Mouse (Mus musculus) common myeloid progenitor, adult 5-6 weeks (primary cell): ENCODE measurements around the gene Map3k4. TPM values are rescaled to one million over a fixed set of nuclear protein-coding genes. Genes with fewer than 3 reads are reported as not detected.
A peak's percentile ranks its signal among the peaks of the same experiment; 100 is the strongest.
"Not testable (repeated sequence)": the region's sequence is repeated elsewhere in the genome, so short reads cannot be mapped to it uniquely, and the experiment has no call there.

Experiments
- ATAC-seq: replicated peaks from 2 replicates; pipeline ENCODE4 v1.8.0; 2016; ENCODE audit warnings: low read depth, mild to moderate bottlenecking, moderate TSS enrichment, inconsistent platforms; ENCODE audit not compliant: poor library complexity, severe bottlenecking
- total RNA-seq: library from RNA; stranded (forward); fragments of 200-1000, 187-1606 nt; gene quantifications from 2 replicates; pipeline ENCODE4 v1.2.3, GENCODE M21; 2017

Gene Map3k4
- total RNA-seq, 1 experiment from 2014 or later = 38.5 TPM

DNA sequence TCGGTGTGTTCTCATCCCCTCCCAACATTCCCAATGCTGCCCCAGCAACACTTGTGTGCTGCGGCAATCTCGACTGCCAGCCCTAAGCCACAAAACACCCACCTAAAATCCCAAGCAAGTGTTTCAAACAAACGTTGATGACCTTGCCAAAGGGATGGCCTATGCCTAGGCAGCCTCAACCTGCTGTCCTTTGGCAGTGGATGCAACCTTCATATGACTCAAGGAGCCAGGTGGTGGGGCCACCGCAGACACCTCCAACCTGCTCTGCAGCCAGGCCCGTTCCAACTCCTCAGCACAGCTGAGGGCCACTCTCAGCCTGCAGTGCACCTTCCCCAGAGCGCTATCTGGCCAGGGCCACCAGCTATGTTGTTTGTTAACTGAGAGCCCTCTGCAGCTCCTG, 90.1 kb downstream of the Map3k4 start:
- ATAC-seq = no peak

GRCm38 (mm10) chr17:12228001-12228400, 90.6 kb downstream of the Map3k4 start:
- no peak for ATAC-seq

- peak; percentile 66 for ATAC-seq
These were observed 92.0 kb downstream of the Map3k4 start for GRCm38 (mm10) chr17:12226551-12226950.

DNA sequence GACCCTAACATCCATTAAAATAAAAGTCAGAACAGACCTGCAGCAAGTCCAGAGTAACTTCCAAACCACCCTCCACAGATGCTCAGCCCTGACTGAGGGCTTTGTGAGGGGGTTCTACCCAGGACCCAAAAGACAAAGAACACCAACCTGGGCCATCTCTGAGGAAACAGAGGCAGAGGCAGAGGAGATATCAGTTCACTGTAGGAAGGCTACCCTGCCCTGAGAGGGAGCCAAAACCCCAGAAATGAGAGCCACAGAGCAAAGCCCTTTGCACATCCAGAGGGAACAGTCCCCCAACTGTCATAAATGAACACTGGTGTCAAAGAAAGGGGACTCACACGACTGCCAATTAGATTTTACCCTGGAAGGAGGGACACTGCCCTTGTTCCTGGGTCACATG, 93.4 kb downstream of the Map3k4 start:
- ATAC-seq = no peak

- not testable (repeated sequence) for ATAC-seq
These were observed 94.0 kb downstream of the Map3k4 start for GRCm38 (mm10) chr17:12224551-12224950.

GRCm38 (mm10) chr17:12224145-12224544, 94.5 kb downstream of the Map3k4 start:
- ATAC-seq = no peak

DNA sequence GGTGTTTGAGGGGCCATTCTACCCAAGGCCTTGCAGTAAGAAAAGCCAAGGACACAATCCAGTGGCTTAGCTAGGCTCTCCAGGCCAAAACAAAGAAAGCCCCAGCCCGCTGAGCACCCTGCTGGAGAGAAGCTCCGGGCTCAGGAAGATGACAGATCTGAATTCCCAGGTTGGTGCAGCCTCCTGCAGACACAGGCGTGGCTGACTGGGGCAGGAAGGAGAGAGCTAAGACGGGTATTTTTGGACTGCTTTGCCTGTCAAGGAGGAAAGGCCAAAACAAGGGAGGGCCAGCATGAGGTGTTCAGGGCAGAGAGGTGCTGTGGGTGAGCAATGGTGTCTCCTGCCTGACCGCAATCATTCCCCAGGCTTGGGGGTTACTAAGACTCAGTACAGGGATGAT, 94.9 kb downstream of the Map3k4 start:
- ATAC-seq = no peak

- ATAC-seq = no peak
These were observed 96.7 kb downstream of the Map3k4 start for GRCm38 (mm10) chr17:12221926-12222325.

DNA sequence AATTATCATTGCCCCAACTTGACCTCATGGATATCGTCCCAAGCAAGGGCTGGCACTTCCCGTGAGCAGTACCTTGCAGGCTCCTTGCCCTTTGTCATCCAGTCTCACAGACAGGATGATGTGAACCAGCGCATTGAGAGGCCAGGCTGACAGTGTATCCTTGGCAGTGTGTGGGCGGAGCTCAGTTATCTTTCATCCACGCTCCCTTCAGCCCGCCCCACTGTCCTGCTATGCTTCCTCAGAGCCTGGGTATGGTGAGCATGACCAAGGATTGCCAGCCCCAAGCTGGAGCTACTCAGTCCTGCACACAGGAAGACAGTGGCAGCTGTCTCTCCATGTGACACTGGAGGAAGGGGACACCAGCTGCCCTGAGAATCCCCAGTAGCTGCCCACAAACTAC, 102.4 kb downstream of the Map3k4 start:
- ATAC-seq = peak; percentile 53; the same call in 1 of the 2 replicates

DNA sequence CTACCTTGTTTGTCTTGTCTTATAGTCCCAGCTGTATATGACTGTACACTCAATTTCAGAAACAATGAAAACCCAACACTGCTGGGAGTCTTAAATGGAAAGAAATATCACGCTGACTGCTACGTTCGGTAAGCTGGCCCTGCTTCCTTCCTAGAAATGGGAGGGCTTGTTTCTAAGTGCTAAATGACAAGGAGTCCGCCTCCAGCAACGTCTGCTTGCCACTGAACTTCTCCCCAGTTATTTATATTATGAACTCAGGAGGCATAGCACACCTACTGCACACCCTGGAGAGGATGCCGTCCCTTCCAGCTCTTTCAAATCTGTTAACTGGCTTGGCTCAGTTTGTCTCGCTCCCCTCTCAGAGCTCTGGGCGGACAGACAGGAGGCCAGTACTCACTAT, 105.2 kb downstream of the Map3k4 start:
- ATAC-seq = no peak

- ATAC-seq = no peak
These were observed 106.3 kb downstream of the Map3k4 start for GRCm38 (mm10) chr17:12212341-12212740.

- ATAC-seq = no peak
These were observed 106.7 kb downstream of the Map3k4 start for GRCm38 (mm10) chr17:12211890-12212289.

DNA sequence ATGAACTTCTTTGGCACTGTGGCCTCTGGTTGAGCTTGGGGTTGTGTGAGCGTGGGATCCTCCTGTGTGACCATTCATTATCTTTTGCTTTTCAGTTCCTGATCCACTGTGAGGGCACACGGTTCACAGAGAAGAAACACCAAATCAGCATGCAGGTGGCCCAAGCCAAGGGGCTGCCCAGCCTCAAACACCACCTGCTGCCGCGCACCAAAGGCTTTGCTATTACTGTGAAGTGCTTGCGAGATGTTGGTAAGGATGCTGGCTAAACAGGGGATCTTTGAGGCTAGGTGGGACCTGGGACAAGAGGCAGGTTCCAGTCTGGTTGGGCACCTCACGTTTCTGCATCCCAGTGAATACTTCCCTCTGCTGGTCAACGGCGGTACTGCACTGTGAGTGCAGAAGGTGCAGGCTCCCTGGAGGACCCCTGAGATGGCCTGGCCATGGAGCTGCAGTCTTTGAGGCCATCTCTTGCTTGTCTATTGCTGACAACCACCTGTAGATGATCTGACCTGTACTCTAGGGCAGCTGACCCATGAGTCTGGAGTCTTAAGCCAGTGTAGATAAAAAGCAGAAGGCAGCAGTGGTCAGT, 108.0 kb downstream of the Map3k4 start:
- ATAC-seq = peak; percentile 79

DNA sequence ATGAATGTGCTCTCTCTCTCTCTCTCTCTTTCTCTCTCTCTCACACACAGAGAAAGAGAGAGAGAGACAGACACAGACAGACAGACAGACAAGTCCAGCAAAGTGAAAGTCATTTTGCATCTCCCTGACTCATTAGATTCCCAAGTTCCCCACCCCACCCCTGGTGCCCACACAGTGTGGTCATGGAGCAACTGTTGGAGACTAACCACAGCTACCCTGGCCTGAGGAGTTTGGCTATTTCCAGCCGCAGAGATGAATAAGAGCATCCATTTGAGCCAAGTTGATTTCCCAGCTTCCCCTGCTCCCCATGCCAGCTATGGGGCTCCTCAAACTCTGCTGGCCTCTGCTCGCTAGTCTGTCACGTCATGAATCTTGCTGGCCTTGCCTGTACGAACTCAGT, 109.1 kb downstream of the Map3k4 start:
- ATAC-seq = no peak

DNA sequence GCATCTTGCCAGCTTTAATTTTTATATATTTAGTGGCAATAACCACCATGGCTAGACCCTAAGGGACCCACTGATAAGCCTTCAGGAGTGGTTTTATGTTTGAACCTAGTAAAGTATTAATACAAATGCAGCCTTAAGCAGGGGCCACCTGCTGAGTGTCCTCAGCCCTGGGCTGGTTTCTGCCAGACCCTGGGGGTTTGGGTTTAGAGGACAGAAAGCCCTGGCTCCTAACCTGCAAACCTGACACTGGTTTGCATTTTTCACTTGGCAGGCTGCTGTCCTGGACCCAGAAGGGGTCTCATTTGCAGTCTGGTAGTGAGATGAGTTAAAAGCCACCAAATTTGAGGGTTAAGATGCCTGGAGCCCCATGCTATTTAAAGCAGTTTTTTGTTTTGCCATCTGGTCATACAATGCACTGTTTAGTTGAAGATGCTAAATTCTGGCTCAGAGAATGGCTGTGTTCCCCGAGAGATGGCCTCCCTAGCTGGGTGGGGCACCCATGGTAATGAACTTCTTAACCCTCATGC, 111.5 kb downstream of the Map3k4 start:
- no peak for ATAC-seq

DNA sequence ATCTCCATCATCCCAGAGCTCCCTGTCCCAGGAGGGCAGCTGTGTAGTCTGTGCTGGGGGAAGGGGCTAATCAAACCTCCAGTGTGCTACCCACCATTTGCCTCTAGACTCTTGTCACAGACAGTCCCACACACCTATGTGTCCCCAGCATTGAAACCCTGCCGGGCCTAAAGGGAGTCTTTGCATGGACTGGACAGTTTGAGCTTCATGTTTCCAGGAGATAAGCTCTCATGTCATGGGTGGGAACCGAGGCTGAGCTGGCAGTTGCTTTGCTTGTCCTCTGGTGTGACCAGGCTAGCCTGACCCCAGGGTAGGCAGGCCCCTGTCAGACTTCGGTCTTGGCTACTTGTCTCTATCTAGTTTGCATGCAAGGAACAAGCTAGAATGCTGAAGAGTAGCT, 112.3 kb downstream of the Map3k4 start:
- ATAC-seq = no peak

DNA sequence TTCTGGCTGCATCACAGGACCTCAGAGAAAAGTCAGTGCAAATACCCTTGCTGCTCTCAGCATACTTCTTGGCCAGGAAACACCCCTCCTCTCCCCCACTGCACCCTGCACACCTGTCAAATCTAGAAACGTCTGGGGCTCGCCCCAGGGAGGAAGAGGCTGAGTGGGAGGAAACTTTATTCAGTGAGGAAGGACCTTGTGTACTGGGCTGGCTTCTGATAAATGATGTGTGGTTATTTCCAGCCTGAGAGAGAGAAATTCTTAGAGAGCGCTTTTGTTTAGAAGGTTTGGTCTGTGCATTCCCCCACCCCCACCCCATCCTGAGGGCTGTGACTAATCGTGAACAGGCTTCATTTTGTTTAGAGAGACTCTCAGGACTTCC, 112.9 kb downstream of the Map3k4 start:
- ATAC-seq = peak; percentile 50

DNA sequence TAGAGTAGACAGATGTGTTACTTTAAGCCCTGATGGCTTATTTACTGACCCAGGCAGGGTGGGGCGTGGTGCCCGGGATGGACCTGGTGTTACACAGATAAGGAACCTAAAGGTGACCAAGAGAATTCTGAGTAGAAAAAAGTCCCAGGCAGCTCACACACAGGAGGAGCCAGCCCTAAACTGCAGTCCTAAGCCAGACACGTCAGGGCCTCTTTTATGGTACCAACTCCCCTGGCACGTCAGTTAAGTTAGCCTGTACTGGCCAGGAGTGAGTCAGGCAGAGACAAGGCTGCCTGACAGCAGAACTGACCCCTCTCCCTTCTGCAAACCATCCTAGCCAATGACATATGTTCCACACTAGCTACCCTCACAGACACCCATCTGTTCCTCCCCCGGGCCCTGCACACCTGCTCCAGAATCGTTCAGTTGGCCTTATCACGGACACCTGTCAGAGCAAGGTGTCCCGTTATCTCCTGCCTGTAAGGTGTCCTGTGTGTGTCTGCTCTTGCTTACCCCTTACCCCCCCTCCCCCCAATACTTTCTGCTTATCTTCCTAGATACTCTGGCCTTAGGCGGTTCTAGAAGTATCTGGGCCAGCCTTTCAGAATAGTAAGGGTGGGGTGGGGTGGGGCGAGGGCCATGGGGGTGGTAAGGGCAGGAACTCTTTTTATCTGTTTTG, 113.4 kb downstream of the Map3k4 start:
- peak; percentile 57 for ATAC-seq

DNA sequence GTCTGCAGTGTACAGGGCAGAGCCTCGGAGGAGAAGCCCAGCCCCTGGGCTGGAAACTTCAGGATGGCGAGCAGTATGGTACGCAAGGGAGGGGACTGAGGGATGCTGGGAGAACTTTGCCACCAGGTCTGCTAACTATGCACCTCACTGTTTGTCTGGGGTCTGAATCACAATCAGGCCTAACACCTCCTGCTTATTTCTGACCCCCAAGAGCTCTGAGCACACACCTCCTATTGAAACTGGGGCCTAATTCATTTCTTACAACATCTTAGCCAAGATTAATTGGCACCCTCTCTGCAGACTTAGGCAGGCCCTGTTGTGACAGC, 113.9 kb downstream of the Map3k4 start:
- no peak for ATAC-seq

- no peak for ATAC-seq
These were observed 114.3 kb downstream of the Map3k4 start for GRCm38 (mm10) chr17:12204246-12204645.

DNA sequence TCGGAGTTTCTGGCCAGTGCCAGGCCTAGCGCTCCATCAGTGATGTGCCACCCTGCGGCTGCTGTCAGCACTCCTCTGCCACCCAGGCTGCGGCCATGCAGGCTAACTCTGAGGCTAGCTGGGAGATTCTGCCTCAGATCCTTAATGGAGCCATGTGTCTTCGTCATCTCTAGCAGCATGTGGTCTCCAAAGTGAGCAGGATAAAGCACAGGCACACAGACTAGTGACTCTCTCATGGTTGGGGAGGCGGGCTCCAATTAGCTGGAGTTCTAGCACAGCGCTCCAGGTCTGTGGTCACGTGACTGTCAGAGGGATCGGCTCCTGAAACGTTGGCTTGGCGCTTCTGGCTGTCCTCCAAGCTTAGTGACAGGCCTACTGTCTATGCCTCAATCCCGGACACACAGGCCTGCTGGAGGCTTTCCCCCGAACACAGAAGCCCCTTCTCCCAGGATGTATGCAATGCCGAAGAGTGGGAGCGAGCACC, 115.1 kb downstream of the Map3k4 start:
- ATAC-seq = no peak

- ATAC-seq = no peak
These were observed 117.5 kb downstream of the Map3k4 start for GRCm38 (mm10) chr17:12201086-12201485.
